Mouse (Mus musculus) neural tube, embryonic 14.5 days (tissue): ENCODE results near the gene Zfp143. TPM values are rescaled to one million over a fixed set of nuclear protein-coding genes. Genes with fewer than 3 reads are reported as not detected.
"Not testable (repeated sequence)": the region's sequence is repeated elsewhere in the genome, so short reads cannot be mapped to it uniquely, and the experiment has no call there.

ENCODE experiments used
- ATAC-seq: fragments of 200-750 bp; cut with Nextera tagmentation; 2 replicates; pipeline ENCODE4 v1.8.0; 2017; ENCODE audit warnings: low read depth, mild to moderate bottlenecking, moderate TSS enrichment, moderate library complexity
- H3K27ac ChIP-seq: fragments of 300-500 bp; sonication (generic); 2 replicates; pipeline ENCODE4 v1.5.1; 2014; ENCODE audit warnings: low read depth, mild to moderate bottlenecking, control low read depth, low read length, moderate library complexity, mixed read lengths
- H3K27me3 ChIP-seq: fragments of 300-500 bp; sonication (generic); 2 replicates; pipeline ENCODE4 v1.6.1; 2014; ENCODE audit warnings: low read length; ENCODE audit not compliant: control insufficient read depth, insufficient read depth
- H3K36me3 ChIP-seq: fragments of 300-500 bp; sonication (generic); 2 replicates; pipeline ENCODE4 v1.6.1; 2014; ENCODE audit warnings: low read length, mixed read lengths; ENCODE audit not compliant: control insufficient read depth, insufficient read depth
- H3K4me1 ChIP-seq: fragments of 300-500 bp; sonication (generic); 2 replicates; pipeline ENCODE4 v1.6.1; 2014; ENCODE audit warnings: low read length; ENCODE audit not compliant: control insufficient read depth, insufficient read depth
- H3K4me2 ChIP-seq: fragments of 300-500 bp; sonication (generic); 2 replicates; pipeline ENCODE4 v1.6.1; 2014; ENCODE audit warnings: mild to moderate bottlenecking, low read depth, low read length, control low read depth
- H3K4me3 ChIP-seq: fragments of 300-500 bp; sonication (generic); 2 replicates; pipeline ENCODE4 v1.5.1; 2014; ENCODE audit warnings: low read depth, low read length, control low read depth, mixed read lengths
- H3K9ac ChIP-seq: fragments of 300-500 bp; sonication (generic); replicated peaks from 2 replicates; pipeline ENCODE4 v1.6.1; 2014; ENCODE audit warnings: low read depth, mild to moderate bottlenecking, control low read depth, low read length, mixed read lengths
- H3K9me3 ChIP-seq: fragments of 300-500 bp; sonication (generic); 2 replicates; pipeline ENCODE4 v1.6.1; 2016; ENCODE audit warnings: low read length; ENCODE audit not compliant: control insufficient read depth
- WGBS: fragments of 180-500 bp; shearing (Covaris S2); extraction: QIAGEN DNeasy Blood & Tissue Kit; methylation state at CpG from one replicate; pipeline ENCODE4 v1.1.7; 2014; 5-methylcytosine and 5-hydroxymethylcytosine counted together
- polyA plus RNA-seq: library from polyadenylated mRNA; unstranded; fragments of >200 nt; fragmentation: Nextera tagmentation; extraction: Ambion mirVana; gene quantifications from 2 replicates; pipeline ENCODE4 v1.2.1, GENCODE M21; 2014

The Zfp143 gene
- polyA plus RNA-seq, 1 experiment from 2014 or later: 14.8 TPM

- Histone ChIP-seq H3K4me1 (no peaks in the 10 kb centered on the region), H3K9ac (no peak overlapping the region), H3K4me3 (no peak overlapping the region), H3K27ac (no peak overlapping the region), H3K36me3 (no peaks in the 10 kb centered on the region), H3K4me2 (no peak overlapping the region), H3K9me3 (no peaks in the 10 kb centered on the region), H3K27me3 (no peaks in the 10 kb centered on the region)
- no peak for ATAC-seq
- 85% methylated on average over 3 of the region's 3 CpGs for WGBS
Observed at GRCm38 (mm10) chr7:110106633-110107032, 45.6 kb downstream of the Zfp143 start.

- H3K4me2 ChIP-seq, H3K9me3 ChIP-seq, H3K27me3 ChIP-seq, H3K27ac ChIP-seq, H3K9ac ChIP-seq, H3K36me3 ChIP-seq, ATAC-seq, H3K4me1 ChIP-seq, H3K4me3 ChIP-seq: not testable (repeated sequence)
- WGBS: 98% methylated on average over 3 of the region's 3 CpGs
Observed at GRCm38 (mm10) chr7:110108524-110108923, 47.5 kb downstream of the Zfp143 start.

GRCm38 (mm10) chr7:110108967-110109610, 48.1 kb downstream of the Zfp143 start:
- Histone ChIP-seq H3K4me2 (peak overlapping the region; percentile 18; the same call in 1 of the 2 replicates), H3K27me3 (no peaks in the 10 kb centered on the region), H3K9ac (no peak overlapping the region), H3K4me1 (no peaks in the 10 kb centered on the region), H3K27ac (no peak overlapping the region), H3K36me3 (no peaks in the 10 kb centered on the region), H3K9me3 (no peaks in the 10 kb centered on the region), H3K4me3 (no peak overlapping the region)
- ATAC-seq: no peak
- 18% methylated on average over 11 of the region's 11 CpGs for WGBS

- no peak overlapping the region for H3K4me2 ChIP-seq
- no peaks in the 10 kb centered on the region for H3K27me3 ChIP-seq
- no peak overlapping the region for H3K4me3 ChIP-seq
- no peaks in the 10 kb centered on the region for H3K4me1 ChIP-seq
- no peaks in the 10 kb centered on the region for H3K36me3 ChIP-seq
- ATAC-seq: no peak
- no peaks in the 10 kb centered on the region for H3K9me3 ChIP-seq
- 55% methylated on average over 4 of the region's 4 CpGs for WGBS
- no peak overlapping the region for H3K27ac ChIP-seq
- no peak overlapping the region for H3K9ac ChIP-seq
Observed at GRCm38 (mm10) chr7:110110061-110110656, 49.1 kb downstream of the Zfp143 start.

GRCm38 (mm10) chr7:110114699-110115098, 53.7 kb downstream of the Zfp143 start:
- no peaks in the 10 kb centered on the region for H3K27me3 ChIP-seq
- no peak overlapping the region for H3K9ac ChIP-seq
- H3K4me3 ChIP-seq: no peak overlapping the region
- WGBS: 74% methylated on average over 5 of the region's 5 CpGs
- H3K9me3 ChIP-seq: no peaks in the 10 kb centered on the region
- H3K4me2 ChIP-seq: no peak overlapping the region
- H3K4me1 ChIP-seq: no peaks in the 10 kb centered on the region
- H3K27ac ChIP-seq: no peak overlapping the region
- ATAC-seq: no peak
- no peaks in the 10 kb centered on the region for H3K36me3 ChIP-seq

GRCm38 (mm10) chr7:110116731-110117291, 55.8 kb downstream of the Zfp143 start:
- H3K9ac ChIP-seq: no peak overlapping the region
- no peak for ATAC-seq
- H3K4me2 ChIP-seq: no peak overlapping the region
- no peaks in the 10 kb centered on the region for H3K4me1 ChIP-seq
- H3K27ac ChIP-seq: no peak overlapping the region
- H3K36me3 ChIP-seq: no peaks in the 10 kb centered on the region
- no peaks in the 10 kb centered on the region for H3K9me3 ChIP-seq
- 23% methylated on average over 1 of the region's 1 CpGs for WGBS
- H3K4me3 ChIP-seq: no peak overlapping the region
- H3K27me3 ChIP-seq: no peaks in the 10 kb centered on the region

- 87% methylated on average over 2 of the region's 2 CpGs for WGBS
Observed at GRCm38 (mm10) chr7:110118448-110118847, 57.4 kb downstream of the Zfp143 start.

GRCm38 (mm10) chr7:110120157-110120784, 59.3 kb downstream of the Zfp143 start:
- Histone ChIP-seq H3K9me3 (no peaks in the 10 kb centered on the region), H3K4me1 (no peaks in the 10 kb centered on the region), H3K4me3 (no peak overlapping the region), H3K36me3 (no peaks in the 10 kb centered on the region), H3K4me2 (no peak overlapping the region), H3K27ac (no peak overlapping the region), H3K27me3 (no peaks in the 10 kb centered on the region), H3K9ac (no peak overlapping the region)
- no peak for ATAC-seq
- WGBS: 87% methylated on average over 2 of the region's 2 CpGs

More at GRCm38 (mm10) chr7:110118448-110118847, 57.4 kb downstream of the Zfp143 start:
- no peaks in the 10 kb centered on the region for H3K27me3 ChIP-seq
- no peak overlapping the region for H3K4me2 ChIP-seq
- H3K27ac ChIP-seq: no peak overlapping the region
- H3K36me3 ChIP-seq: no peaks in the 10 kb centered on the region
- ATAC-seq: no peak
- no peak overlapping the region for H3K9ac ChIP-seq
- H3K4me1 ChIP-seq: no peaks in the 10 kb centered on the region
- no peak overlapping the region for H3K4me3 ChIP-seq
- no peaks in the 10 kb centered on the region for H3K9me3 ChIP-seq

- peak overlapping the region; percentile 58 for H3K9ac ChIP-seq
- H3K4me3 ChIP-seq: peak overlapping the region; percentile 86
- 0 out of 2 replicates have a peak overlapping the region, but pooled peaks have one; percentile 5 for H3K27ac ChIP-seq
- no peaks in the 10 kb centered on the region for H3K27me3 ChIP-seq
- H3K36me3 ChIP-seq: no peaks in the 10 kb centered on the region
- no peaks in the 10 kb centered on the region for H3K9me3 ChIP-seq
- H3K4me2 ChIP-seq: peak overlapping the region; percentile 88
- 3% methylated on average over 9 of the region's 9 CpGs for WGBS
- no peak for ATAC-seq
- no peaks in the 10 kb centered on the region for H3K4me1 ChIP-seq
Observed at GRCm38 (mm10) chr7:110121162-110121515, 60.1 kb downstream of the Zfp143 start.
